Mouse (Mus musculus) thymus, adult 2 months (tissue): ENCODE measurements around the gene Slc43a1.

Source experiments
- CTCF ChIP-seq: fragments of 200-500 bp; IDR thresholded peaks from 2 replicates; pipeline ENCODE4 v1.5.1; 2012; ENCODE audit warnings: mild to moderate bottlenecking, control low read depth, low read length, moderate library complexity, borderline replicate concordance; ENCODE audit not compliant: control insufficient read depth, poor library complexity, insufficient read depth; ENCODE audit errors: extremely low read depth
- POLR2A ChIP-seq: fragments of 200-500 bp; IDR thresholded peaks from 2 replicates; pipeline ENCODE4 v1.6.1; 2012; ENCODE audit warnings: mild to moderate bottlenecking, low read length, control low read depth, moderate library complexity; ENCODE audit not compliant: control insufficient read depth, poor library complexity, insufficient read depth; ENCODE audit errors: extremely low read depth

- TF ChIP-seq CTCF (peak; percentile 56; the same call in 1 of the 2 replicates), POLR2A (no peak)
Observed at GRCm38 (mm10) chr2:84855732-84856131, 17.1 kb downstream of the Slc43a1 start.
